9 mouse cellular contexts compared by ENCODE assay signal in the genomic region with DNA sequence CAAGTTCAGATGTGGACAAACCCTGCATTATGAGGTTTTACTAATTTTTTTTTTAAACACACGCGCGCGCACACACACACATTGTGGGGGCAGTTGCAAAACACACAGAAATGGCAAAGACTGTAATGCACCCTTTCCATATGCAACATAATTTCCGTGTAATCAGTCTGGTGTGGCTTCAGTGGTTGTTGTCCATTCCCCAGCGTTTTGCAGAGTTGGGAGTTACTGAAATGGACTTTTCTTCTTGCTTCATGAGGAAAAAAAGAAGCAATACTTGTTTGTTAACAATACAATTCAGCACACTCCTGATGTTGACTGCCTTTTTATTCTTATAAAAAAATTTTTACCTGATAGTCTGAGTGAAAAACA. TPM values are rescaled to one million over a fixed set of nuclear protein-coding genes. Genes with fewer than 3 reads are reported as not detected.
A peak's percentile ranks its signal among the peaks of the same experiment; 100 is the strongest.
DNase-seq lines count a peak whose midpoint lies in the region; ATAC-seq and TF ChIP-seq lines count a peak whose summit lies in the region.
"Had no signal": no experiment of that assay in that cellular context is flagged by ENCODE, and none has a peak within 500 bp of the region (broad histone marks: within the 10 kb centered on the region; RNA-seq: fewer than 3 reads in every experiment).

No protein-coding gene starts in this region.

- H3K27me3 ChIP-seq in heart, embryonic 13.5 days (replicated peaks): peaks cover 19% of the 10 kb centered on the region; the same call in 1 of the 2 replicates
- H3K27me3 ChIP-seq in heart, adult 2 months (ENCODE audit: control insufficient read depth, insufficient read depth, low read length): no peaks in the 10 kb centered on the region
- H3K27me3 ChIP-seq in forebrain, postnatal 0 days (ENCODE audit: insufficient read depth, low read length): no peaks in the 10 kb centered on the region

- no peak for TF ChIP-seq EP300 in heart, adult 2 months (IDR thresholded peaks at IDR 0.05; ENCODE audit: insufficient read depth, low read depth, low read length)

- DNase-seq in heart, adult 2 months: no peak
- no peak for DNase-seq in ES-E14 (ENCODE audit: low read depth, low spot score)
- DNase-seq in forebrain, postnatal 0 days: no peak
- DNase-seq in spleen, postnatal 14 days (ENCODE audit: low spot score in 2 of 2): no peak
- DNase-seq in spleen, postnatal 36 days (ENCODE audit: low spot score in 2 of 2): no peak
- DNase-seq in gastrocnemius, postnatal 10 days: no peak

- no peak overlapping the region for H3K27ac ChIP-seq in heart, embryonic 13.5 days (replicated peaks)
- H3K27ac ChIP-seq in heart, adult 2 months: no peak overlapping the region
- no peak overlapping the region for H3K27ac ChIP-seq in ES-E14 (ENCODE audit: insufficient read depth, low read depth, low read length, poor library complexity, severe bottlenecking)
- H3K27ac ChIP-seq in forebrain, postnatal 0 days (ENCODE audit: low read depth, low read length): no peak overlapping the region
- H3K27ac ChIP-seq: macrophage had no signal

- H3K4me2 ChIP-seq in heart, embryonic 13.5 days: peak overlapping the region; percentile 87
- peak overlapping the region; percentile 59 for H3K4me2 ChIP-seq in forebrain, postnatal 0 days (ENCODE audit: low read depth)

- peak overlapping the region; percentile 74 for H3K9ac ChIP-seq in heart, embryonic 13.5 days
- no peak overlapping the region for H3K9ac ChIP-seq in heart, adult 2 months (ENCODE audit: low read depth, low read length)
- no peak overlapping the region for H3K9ac ChIP-seq in ES-E14 (ENCODE audit: insufficient read depth, low read depth, low read length, poor library complexity, severe bottlenecking)
- H3K9ac ChIP-seq in forebrain, postnatal 0 days: no peak overlapping the region

- H3K4me1 ChIP-seq in heart, embryonic 13.5 days: peaks cover 12% of the 10 kb centered on the region
- H3K4me1 ChIP-seq in heart, adult 2 months (ENCODE audit: control insufficient read depth, insufficient read depth, low read length): no peaks in the 10 kb centered on the region; the same call in 1 of the 2 replicates
- H3K4me1 ChIP-seq in ES-E14 (ENCODE audit: control insufficient read depth in 2 of 2, insufficient read depth in 2 of 2, low read length in 2 of 2, poor library complexity in 1 of 2): no peaks in the 10 kb centered on the region
- no peaks in the 10 kb centered on the region for H3K4me1 ChIP-seq in forebrain, postnatal 0 days (ENCODE audit: insufficient read depth)

- in situ Hi-C loops in ES-E14 (cut with MboI; ENCODE audit: low sequenced_read_pairs in 2 of 2, unreplicated experiment in 2 of 2): no loop called here

- WGBS in heart, embryonic 13.5 days: 34% methylated on average over 6 of the region's 6 CpGs
- WGBS in heart, adult 2 months: 36% methylated on average over 6 of the region's 6 CpGs
- WGBS in forebrain, postnatal 0 days: 38% methylated on average over 6 of the region's 6 CpGs

- TF ChIP-seq POLR2A in heart, adult 2 months (IDR thresholded peaks at IDR 0.05; ENCODE audit: insufficient read depth, low read depth, low read length): no peak

- H3K79me2 ChIP-seq in heart, adult 2 months (replicated peaks; ENCODE audit: control insufficient read depth, insufficient read depth, low read length): no peaks in the 10 kb centered on the region

- intact Hi-C loops in heart, adult 2 months (cut with DNase I): no loop called here

- peak overlapping the region; percentile 54 for H3K4me3 ChIP-seq in heart, embryonic 13.5 days
- H3K4me3 ChIP-seq in heart, adult 2 months: no peak overlapping the region
- H3K4me3 ChIP-seq in ES-E14 (ENCODE audit: insufficient read depth in 1 of 2, low read depth in 1 of 2, low read length in 2 of 2, poor library complexity in 1 of 2, severe bottlenecking in 1 of 2): peak overlapping the region; percentile 65 to 67; a peak in 3 of 4 replicates
- H3K4me3 ChIP-seq in forebrain, postnatal 0 days (ENCODE audit: low read depth, low read length): peak overlapping the region; percentile 37

- H3K9me3 ChIP-seq in heart, embryonic 13.5 days: no peaks in the 10 kb centered on the region
- no peaks in the 10 kb centered on the region for H3K9me3 ChIP-seq in ES-E14 (ENCODE audit: control insufficient read depth, insufficient read depth, low read depth, low read length)
- no peaks in the 10 kb centered on the region for H3K9me3 ChIP-seq in forebrain, postnatal 0 days (ENCODE audit: low read length)

- ATAC-seq in heart, embryonic 13.5 days (ENCODE audit: extremely low read depth, insufficient number of reproducible peaks, low FRiP score, low TSS enrichment): no peak
- no peak for ATAC-seq in forebrain, postnatal 0 days
- peak; percentile 10; the same call in 1 of the 2 replicates for ATAC-seq in megakaryocyte, adult 5-6 weeks (ENCODE audit: poor library complexity, severe bottlenecking)

- no peaks in the 10 kb centered on the region for H3K36me3 ChIP-seq in heart, embryonic 13.5 days
- no peaks in the 10 kb centered on the region for H3K36me3 ChIP-seq in heart, adult 2 months (ENCODE audit: control insufficient read depth, insufficient read depth, low read length)
- no peaks in the 10 kb centered on the region for H3K36me3 ChIP-seq in ES-E14 (ENCODE audit: control insufficient read depth, insufficient read depth, low read length, poor library complexity, severe bottlenecking)
- no peaks in the 10 kb centered on the region for H3K36me3 ChIP-seq in forebrain, postnatal 0 days (ENCODE audit: insufficient read depth)

- no peak for TF ChIP-seq CTCF in heart, adult 2 months (IDR thresholded peaks at IDR 0.05)
- TF ChIP-seq CTCF in forebrain, postnatal 0 days (IDR thresholded peaks at IDR 0.05; ENCODE audit: low read depth): no peak

TF ChIP-seq in ES-E14, 5 proteins besides CTCF, POLR2A, EP300 and RAD21:
- TF ChIP-seq MAFK (IDR thresholded peaks at IDR 0.05; ENCODE audit: insufficient read depth, low read depth, low read length): no peak
- no peak for TF ChIP-seq ZNF384 (IDR thresholded peaks at IDR 0.05; ENCODE audit: low read depth, low read length)
- TF ChIP-seq HCFC1 (IDR thresholded peaks at IDR 0.05; ENCODE audit: borderline replicate concordance, insufficient read depth, low read length): no peak
- TF ChIP-seq ZC3H11A (IDR thresholded peaks at IDR 0.05; ENCODE audit: borderline replicate concordance, low read depth, low read length): no peak
- no peak for TF ChIP-seq CHD2 (IDR thresholded peaks at IDR 0.05; ENCODE audit: low read depth, low read length)

RNA-seq across cellular contexts. Expression of a gene that starts 1.4 kb away (rescaled TPM):
- polyA plus RNA-seq in heart, embryonic 13.5 days (2015; fragmentation: Nextera tagmentation; extraction: Ambion mirVana): 0.37 and 0.68 TPM in 2 replicates
- total RNA-seq in heart, adult 2 months (2021): 1 to 10 TPM; 3.2 to 5.1 TPM
- 1.4 TPM in 2 replicates for polyA plus RNA-seq in heart, adult 2 months (2012; rRNA removed)
- 0.21 and 0.31 TPM in 2 replicates for total RNA-seq in ES-E14 (2012; rRNA removed)
- total RNA-seq in forebrain, postnatal 0 days (2014; rRNA removed): 0.31 and 0.33 TPM in 2 replicates
- polyA plus RNA-seq in forebrain, postnatal 0 days (2015; fragmentation: Nextera tagmentation; extraction: Ambion mirVana): 0.30 and 0.36 TPM in 2 replicates
- 23.1 and 26.8 TPM in 2 replicates for total RNA-seq in megakaryocyte, adult 5-6 weeks (2015)
- total RNA-seq in megakaryocyte, adult 5-6 weeks (2017): 6.2 and 9.1 TPM in 2 replicates
- under 1 TPM; 0.54 to 0.88 TPM for total RNA-seq in gastrocnemius, postnatal 10 days (2021)

RNA-seq across cellular contexts. Expression of a gene that starts 30.1 kb away (rescaled TPM):
- 11.1 and 12.0 TPM in 2 replicates for polyA plus RNA-seq in heart, embryonic 13.5 days (2015; fragmentation: Nextera tagmentation; extraction: Ambion mirVana)
- 10 to 100 TPM in 1 of 2 experiments, 1 to 10 TPM in 1; 9.8 to 10.0 TPM for total RNA-seq in heart, adult 2 months (2021)
- 4.2 and 10.0 TPM in 2 replicates for polyA plus RNA-seq in heart, adult 2 months (2012; rRNA removed)
- 26.4 and 28.5 TPM in 2 replicates for total RNA-seq in ES-E14 (2012; rRNA removed)
- 25.0 and 30.9 TPM in 2 replicates for total RNA-seq in forebrain, postnatal 0 days (2014; rRNA removed)
- polyA plus RNA-seq in forebrain, postnatal 0 days (2015; fragmentation: Nextera tagmentation; extraction: Ambion mirVana): 13.0 TPM in 2 replicates
- total RNA-seq in megakaryocyte, adult 5-6 weeks (2015): 15.2 and 15.8 TPM in 2 replicates
- total RNA-seq in megakaryocyte, adult 5-6 weeks (2017): 18.0 and 20.5 TPM in 2 replicates
- total RNA-seq in gastrocnemius, postnatal 10 days (2021): 10 to 100 TPM; 12.5 to 13.5 TPM

RNA-seq across cellular contexts. Expression of a gene that starts 30.2 kb away (rescaled TPM):
- 3.8 and 4.0 TPM in 2 replicates for polyA plus RNA-seq in heart, embryonic 13.5 days (2015; fragmentation: Nextera tagmentation; extraction: Ambion mirVana)
- total RNA-seq in heart, adult 2 months (2021): 1 to 10 TPM; 4.7 to 5.3 TPM
- 1.5 and 3.0 TPM in 2 replicates for polyA plus RNA-seq in heart, adult 2 months (2012; rRNA removed)
- 3.7 and 5.8 TPM in 2 replicates for total RNA-seq in ES-E14 (2012; rRNA removed)
- 3.1 and 3.6 TPM in 2 replicates for total RNA-seq in forebrain, postnatal 0 days (2014; rRNA removed)
- polyA plus RNA-seq in forebrain, postnatal 0 days (2015; fragmentation: Nextera tagmentation; extraction: Ambion mirVana): 4.0 and 6.4 TPM in 2 replicates
- total RNA-seq in megakaryocyte, adult 5-6 weeks (2015): 1.7 and 2.2 TPM in 2 replicates
- 1.0 and 1.1 TPM in 2 replicates for total RNA-seq in megakaryocyte, adult 5-6 weeks (2017)
- 1 to 10 TPM; 3.3 to 4.6 TPM for total RNA-seq in gastrocnemius, postnatal 10 days (2021)
